ENCODE assay signal across 10 mouse cellular contexts in the genomic region with DNA sequence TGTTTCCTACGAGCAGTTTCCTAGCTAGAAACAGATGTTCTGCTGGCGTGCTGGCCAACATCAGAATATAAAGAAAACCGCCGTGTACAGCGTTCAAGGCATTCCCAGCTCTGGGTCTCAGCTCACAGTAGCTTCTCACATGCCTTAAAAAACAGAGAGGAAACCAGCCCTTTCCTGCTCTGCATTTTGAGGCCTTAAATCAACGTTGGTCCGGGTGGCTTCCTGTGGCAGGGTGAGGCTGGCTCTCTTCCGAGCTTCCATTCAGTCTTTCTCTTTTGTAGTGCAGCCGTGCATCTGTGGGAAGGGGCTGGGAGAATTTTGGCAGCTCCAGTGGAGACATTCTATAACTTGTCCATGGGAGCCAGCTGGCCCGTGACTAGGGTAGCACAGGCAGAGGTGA.
DNase-seq lines count a peak whose midpoint lies in the region; ATAC-seq lines count a peak whose summit lies in the region.
"Had no signal": no experiment of that assay in that cellular context is flagged by ENCODE, and none has a peak within 500 bp of the region (broad histone marks: within the 10 kb centered on the region; RNA-seq: fewer than 3 reads in every experiment).

No protein-coding gene starts in this region.

- intact Hi-C loops in heart, postnatal 36 days (cut with DNase I) = no loop called here
- intact Hi-C loops in left cerebral cortex, postnatal 25 days (cut with DNase I) = no loop called here

- H3K27me3 ChIP-seq in heart, embryonic 12.5 days (replicated peaks) = no peaks in the 10 kb centered on the region
- no peaks in the 10 kb centered on the region for H3K27me3 ChIP-seq in embryonic facial prominence, embryonic 14.5 days (replicated peaks; ENCODE audit: control insufficient read depth, insufficient read depth, low read length)
- H3K27me3 ChIP-seq in limb, embryonic 11.5 days (ENCODE audit: control insufficient read depth, insufficient read depth, low read length) = no peaks in the 10 kb centered on the region

- H3K36me3 ChIP-seq in heart, embryonic 12.5 days = no peaks in the 10 kb centered on the region
- no peaks in the 10 kb centered on the region for H3K36me3 ChIP-seq in embryonic facial prominence, embryonic 14.5 days (ENCODE audit: control insufficient read depth, insufficient read depth, low read length)
- no peaks in the 10 kb centered on the region for H3K36me3 ChIP-seq in limb, embryonic 11.5 days (ENCODE audit: control insufficient read depth, insufficient read depth, low read length)

- peak overlapping the region; percentile 58; the same call in 1 of the 2 replicates for H3K27ac ChIP-seq in heart, embryonic 12.5 days (ENCODE audit: poor library complexity, severe bottlenecking)
- H3K27ac ChIP-seq in embryonic facial prominence, embryonic 14.5 days (replicated peaks; ENCODE audit: low read depth, low read length) = peak overlapping the region; percentile 81
- H3K27ac ChIP-seq in limb, embryonic 11.5 days (replicated peaks; ENCODE audit: low read depth, low read length) = no peak overlapping the region
- H3K27ac ChIP-seq: left cerebral cortex, adult 2 months had no signal

- H3K4me2 ChIP-seq in heart, embryonic 12.5 days = no peak overlapping the region
- 0 out of 2 replicates have a peak overlapping the region, but pooled peaks have one; percentile 16 for H3K4me2 ChIP-seq in embryonic facial prominence, embryonic 14.5 days (ENCODE audit: low read depth, low read length)
- no peak overlapping the region for H3K4me2 ChIP-seq in limb, embryonic 11.5 days (ENCODE audit: low read depth, severe bottlenecking)

- no peak overlapping the region for H3K9ac ChIP-seq in heart, embryonic 12.5 days
- no peak overlapping the region for H3K9ac ChIP-seq in embryonic facial prominence, embryonic 14.5 days (ENCODE audit: low read depth, low read length)
- no peak overlapping the region for H3K9ac ChIP-seq in limb, embryonic 11.5 days (ENCODE audit: low read length)

- no peaks in the 10 kb centered on the region for H3K4me1 ChIP-seq in heart, embryonic 12.5 days (replicated peaks)
- peaks cover 10% of the 10 kb centered on the region for H3K4me1 ChIP-seq in embryonic facial prominence, embryonic 14.5 days (ENCODE audit: control insufficient read depth, insufficient read depth, low read length)
- no peaks in the 10 kb centered on the region for H3K4me1 ChIP-seq in limb, embryonic 11.5 days (ENCODE audit: control insufficient read depth, insufficient read depth, low read length)

- 58% methylated on average over 10 of the region's 10 CpGs for WGBS in heart, embryonic 12.5 days
- 31% methylated on average over 10 of the region's 10 CpGs for WGBS in embryonic facial prominence, embryonic 14.5 days
- 66% methylated on average over 10 of the region's 10 CpGs for WGBS in limb, embryonic 11.5 days

- DNase-seq in heart, postnatal 36 days = no peak
- peak; percentile 19 to 46 for DNase-seq in lung, postnatal 4 days
- DNase-seq in lung, adult 18-20 months = no peak
- peak; percentile 90 for DNase-seq in embryonic facial prominence, embryonic 14.5 days (ENCODE audit: low spot score)
- DNase-seq in limb, embryonic 11.5 days (ENCODE audit: low spot score) = peak; percentile 23
- no peak for DNase-seq in left cerebral cortex, postnatal 25 days (ENCODE audit: low spot score in 2 of 2)
- no peak for DNase-seq in spleen, postnatal 36 days (ENCODE audit: low spot score in 2 of 2)

- no peak; the same call in 1 of the 2 replicates for ATAC-seq in heart, embryonic 12.5 days (ENCODE audit: insufficient number of reproducible peaks, low FRiP score)
- peak; percentile 81 for ATAC-seq in embryonic facial prominence, embryonic 14.5 days (ENCODE audit: low read depth)
- no peak for ATAC-seq in limb, embryonic 11.5 days (ENCODE audit: insufficient number of reproducible peaks, low FRiP score, low TSS enrichment, low read depth)
- ATAC-seq: CD4-positive, CD25-positive, alpha-beta regulatory T cell, adult 4 months had no signal

- H3K4me3 ChIP-seq in heart, embryonic 12.5 days = no peak overlapping the region
- H3K4me3 ChIP-seq in embryonic facial prominence, embryonic 14.5 days (ENCODE audit: low read depth, low read length) = no peak overlapping the region
- no peak overlapping the region for H3K4me3 ChIP-seq in limb, embryonic 11.5 days (ENCODE audit: low read depth, low read length)
- H3K4me3 ChIP-seq: left cerebral cortex, adult 2 months had no signal

- H3K9me3 ChIP-seq in heart, embryonic 12.5 days (replicated peaks) = no peaks in the 10 kb centered on the region
- H3K9me3 ChIP-seq in embryonic facial prominence, embryonic 14.5 days (ENCODE audit: control insufficient read depth, low read length) = no peaks in the 10 kb centered on the region
- no peaks in the 10 kb centered on the region for H3K9me3 ChIP-seq in limb, embryonic 11.5 days (ENCODE audit: control insufficient read depth, low read length)

Comparison
In these comparisons a context has a peak if more than half of its experiments do, and no peak if none do; other contexts are left out.
1. DNase-seq: peak in lung, postnatal 4 days (2 of 2), embryonic facial prominence, embryonic 14.5 days (single experiment) and limb, embryonic 11.5 days (single experiment); none in heart, postnatal 36 days (0 of 2), lung, adult 18-20 months (0 of 2), left cerebral cortex, postnatal 25 days (0 of 2) and spleen, postnatal 36 days (0 of 2).